Mouse (Mus musculus) bone marrow, adult 2 months (tissue): Measurements from ENCODE around the gene Fam229b. TPM values are rescaled to one million over a fixed set of nuclear protein-coding genes. Genes with fewer than 3 reads are reported as not detected.

ENCODE experiments used
- H3K27ac ChIP-seq: fragments of 200-500 bp; 2 replicates; pipeline ENCODE4 v1.5.1; 2012; ENCODE audit warnings: low read depth, mild to moderate bottlenecking, control low read depth, inconsistent platforms, low read length; ENCODE audit not compliant: control insufficient read depth, poor library complexity, insufficient read depth
- H3K4me1 ChIP-seq: fragments of 200-500 bp; 2 replicates; pipeline ENCODE4 v1.6.1; 2011; ENCODE audit warnings: low read length; ENCODE audit not compliant: control insufficient read depth, insufficient read depth
- H3K4me3 ChIP-seq: fragments of 200-500 bp; replicated peaks from 2 replicates; pipeline ENCODE3; 2011; ENCODE audit warnings: mild to moderate bottlenecking, low read depth, low read length, control low read depth; ENCODE audit not compliant: control insufficient read depth
- CTCF ChIP-seq: fragments of 200-500 bp; IDR thresholded peaks from 2 replicates; pipeline ENCODE4 v1.5.1; 2011; ENCODE audit warnings: low read length, control low read depth; ENCODE audit not compliant: control insufficient read depth, insufficient read depth
- POLR2A ChIP-seq: fragments of 200-500 bp; IDR thresholded peaks from 2 replicates; pipeline ENCODE4 v1.6.1; 2011; ENCODE audit warnings: low read depth, mild to moderate bottlenecking, control low read depth, low read length, borderline replicate concordance; ENCODE audit not compliant: control insufficient read depth
- WGBS: fragments of 180-500 bp; shearing (Covaris S2); methylation state at CpG from one replicate; pipeline ENCODE4 v1.1.7; 2018; 5-methylcytosine and 5-hydroxymethylcytosine counted together
- polyA plus RNA-seq: library from polyadenylated mRNA; stranded (reverse); fragments of >200 nt; gene quantifications from 2 replicates; pipeline ENCODE4 v1.2.4, GENCODE M21; 2011; ENCODE audit warnings: low replicate concordance; ENCODE audit not compliant: missing spikeins, insufficient read depth, insufficient read length

Fam229b gene
- polyA plus RNA-seq, 1 experiment, result not detected

DNA sequence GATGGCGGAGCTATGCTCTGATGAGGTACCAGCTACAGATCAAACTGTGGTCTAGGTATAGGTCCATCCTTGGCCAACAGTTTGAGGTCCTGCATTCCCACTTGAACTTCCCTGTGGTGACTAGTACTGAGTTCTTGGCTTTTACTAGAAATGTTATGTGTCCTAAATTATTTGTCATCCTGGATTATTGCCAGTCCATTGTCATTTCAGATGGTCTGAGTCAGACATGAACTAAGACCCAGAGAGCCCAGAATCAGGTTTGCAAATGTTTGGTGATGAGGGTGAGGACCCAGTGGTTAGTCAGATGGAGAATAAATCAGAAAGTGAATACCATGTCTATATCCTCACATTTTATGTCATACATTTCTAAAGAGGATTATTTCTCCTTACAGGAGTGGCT lies 23.6 kb upstream of the Fam229b start:
- 89% methylated on average over 1 of the region's 1 CpGs for WGBS
- H3K4me3 ChIP-seq, result no peak overlapping the region

DNA sequence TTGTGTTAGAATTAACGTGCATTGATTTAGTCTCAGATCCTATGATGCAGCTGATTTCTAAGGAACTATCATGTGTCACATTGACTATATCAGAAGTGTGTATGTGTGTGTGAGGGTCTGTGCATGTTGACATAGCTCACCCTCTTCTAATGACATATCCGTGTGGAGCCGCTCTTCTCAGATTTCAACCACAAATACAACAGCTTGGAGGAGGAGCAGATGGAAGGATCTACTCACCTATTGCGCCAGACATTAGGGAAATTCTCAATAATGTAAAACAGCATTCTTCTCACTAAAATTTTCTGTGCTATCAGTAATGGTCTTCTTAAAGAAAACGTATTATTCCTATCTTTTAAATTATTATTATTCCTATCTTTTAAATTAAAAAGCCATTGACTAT lies 23.0 kb upstream of the Fam229b start:
- no peak overlapping the region for H3K27ac ChIP-seq
- 83% methylated on average over 5 of the region's 5 CpGs for WGBS
- H3K4me3 ChIP-seq, result no peak overlapping the region
- TF ChIP-seq CTCF (no peak), POLR2A (no peak)
- peaks cover 9% of the 10 kb centered on the region; the same call in 1 of the 2 replicates for H3K4me1 ChIP-seq

More for the DNA sequence above, 23.6 kb upstream of the Fam229b start:
- H3K27ac ChIP-seq, result no peak overlapping the region
- H3K4me1 ChIP-seq, result peaks cover 9% of the 10 kb centered on the region; the same call in 1 of the 2 replicates
- TF ChIP-seq CTCF (no peak), POLR2A (no peak)

DNA sequence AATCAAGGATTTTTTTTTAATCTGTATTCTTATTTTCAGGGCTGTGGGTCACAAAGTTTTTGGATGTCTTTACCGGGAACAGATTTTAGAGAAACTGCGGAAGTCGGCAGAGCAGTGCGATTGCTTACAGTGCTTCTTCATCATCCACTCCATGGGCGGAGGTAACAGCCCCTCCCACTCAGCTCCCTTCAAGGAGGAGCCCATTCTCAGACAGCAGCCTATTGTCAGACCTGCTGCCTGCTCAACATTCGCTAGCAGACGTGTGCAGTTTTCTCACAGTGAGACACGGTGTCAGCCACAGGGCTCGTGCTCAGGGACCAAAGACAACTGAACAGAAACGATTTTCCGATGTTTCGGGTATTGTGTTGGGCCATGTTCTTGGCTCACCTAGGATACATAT lies 8.5 kb upstream of the Fam229b start:
- 92% methylated on average over 12 of the region's 12 CpGs for WGBS
- Histone ChIP-seq H3K4me1 (no peaks in the 10 kb centered on the region), H3K4me3 (no peak overlapping the region), H3K27ac (no peak overlapping the region)
- TF ChIP-seq CTCF (no peak), POLR2A (no peak)

DNA sequence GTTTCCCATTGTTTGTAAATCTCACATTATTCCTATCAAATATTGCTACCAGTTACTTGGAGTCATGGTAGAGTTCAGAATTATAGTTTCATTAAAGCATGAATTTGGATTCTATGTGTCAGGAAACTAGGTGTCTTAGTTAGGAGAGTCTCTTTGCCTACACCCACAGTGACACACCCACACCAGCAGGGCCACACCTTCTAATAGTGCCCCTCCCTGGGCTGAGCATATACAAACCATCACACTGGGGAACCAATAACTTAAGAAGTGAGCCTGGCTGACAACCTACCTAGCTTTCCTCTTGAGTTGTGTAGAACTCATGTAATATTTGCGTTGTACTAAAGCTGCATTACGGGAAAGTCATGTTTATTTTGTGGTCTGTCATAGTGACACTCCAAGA lies 7.7 kb upstream of the Fam229b start:
- Histone ChIP-seq H3K4me3 (no peak overlapping the region), H3K4me1 (no peaks in the 10 kb centered on the region), H3K27ac (no peak overlapping the region)
- WGBS, result 93% methylated on average over 2 of the region's 2 CpGs
- TF ChIP-seq CTCF (no peak), POLR2A (no peak)

DNA sequence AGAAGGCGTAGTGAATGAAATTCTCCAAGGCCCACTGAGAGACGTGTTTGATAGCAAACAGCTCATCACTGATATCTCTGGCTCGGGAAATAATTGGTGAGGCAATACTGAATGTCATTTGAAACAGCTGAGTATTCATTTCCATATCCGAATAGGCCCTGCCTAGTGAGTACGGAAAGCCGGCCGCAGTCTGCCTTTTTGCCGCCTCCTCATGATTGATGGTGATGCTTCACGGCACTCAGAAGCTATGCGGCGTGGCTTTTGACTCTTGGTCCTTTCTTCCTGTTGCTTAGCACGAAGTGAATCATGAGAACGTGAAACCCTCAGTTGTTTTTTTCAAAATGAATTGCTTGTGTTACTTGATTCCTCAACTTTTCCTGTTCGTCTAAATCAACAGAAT lies 7.1 kb upstream of the Fam229b start:
- TF ChIP-seq CTCF, result no peak
- no peak for TF ChIP-seq POLR2A
- Histone ChIP-seq H3K27ac (no peak overlapping the region), H3K4me3 (no peak overlapping the region), H3K4me1 (no peaks in the 10 kb centered on the region)
- 88% methylated on average over 14 of the region's 14 CpGs for WGBS

DNA sequence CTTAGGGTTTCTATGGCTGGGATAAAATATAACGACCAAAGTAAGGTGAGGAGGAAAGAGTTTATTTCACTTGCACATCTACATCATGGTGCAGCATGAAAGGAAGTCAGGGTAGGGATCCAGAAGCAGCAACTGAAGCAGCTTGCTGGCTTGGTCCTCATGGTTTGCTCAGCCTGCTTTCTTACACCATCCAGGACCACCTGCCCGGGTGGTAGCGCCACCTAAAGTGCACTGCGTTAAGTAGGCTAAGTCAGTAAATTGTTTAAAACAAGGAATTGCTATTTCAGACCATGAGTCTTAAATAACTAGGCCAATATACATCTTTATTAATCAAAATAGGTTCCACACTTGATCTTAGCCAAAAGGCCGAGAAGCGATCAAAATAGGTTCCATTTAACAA lies 5.0 kb upstream of the Fam229b start:
- H3K27ac ChIP-seq, result no peak overlapping the region
- H3K4me1 ChIP-seq, result no peaks in the 10 kb centered on the region
- TF ChIP-seq CTCF, result no peak
- no peak overlapping the region for H3K4me3 ChIP-seq
- WGBS, result 89% methylated on average over 6 of the region's 6 CpGs

DNA sequence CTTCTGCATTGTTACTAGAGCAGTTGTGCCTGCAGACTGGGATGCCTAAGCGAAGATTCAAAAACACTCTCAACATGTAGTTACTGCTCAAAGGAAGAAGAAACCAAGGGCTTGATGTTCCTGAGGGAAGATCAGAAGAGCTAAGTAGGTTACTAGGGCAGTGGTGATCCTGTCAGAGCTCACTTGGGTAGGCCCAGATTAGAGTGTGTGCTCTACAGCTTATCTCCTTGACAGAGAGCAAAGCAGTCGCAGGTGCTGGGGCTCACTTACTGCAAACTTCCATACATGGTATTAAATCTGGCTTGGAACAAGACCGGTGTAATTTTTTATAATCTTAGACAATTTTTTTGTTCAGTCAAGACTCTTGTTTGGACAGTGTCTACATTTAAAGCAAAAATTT lies 4.1 kb upstream of the Fam229b start:
- Histone ChIP-seq H3K4me3 (no peak overlapping the region), H3K4me1 (no peaks in the 10 kb centered on the region; the same call in 1 of the 2 replicates), H3K27ac (no peak overlapping the region)
- TF ChIP-seq CTCF, result no peak
- no peak for TF ChIP-seq POLR2A
- 80% methylated on average over 3 of the region's 3 CpGs for WGBS

DNA sequence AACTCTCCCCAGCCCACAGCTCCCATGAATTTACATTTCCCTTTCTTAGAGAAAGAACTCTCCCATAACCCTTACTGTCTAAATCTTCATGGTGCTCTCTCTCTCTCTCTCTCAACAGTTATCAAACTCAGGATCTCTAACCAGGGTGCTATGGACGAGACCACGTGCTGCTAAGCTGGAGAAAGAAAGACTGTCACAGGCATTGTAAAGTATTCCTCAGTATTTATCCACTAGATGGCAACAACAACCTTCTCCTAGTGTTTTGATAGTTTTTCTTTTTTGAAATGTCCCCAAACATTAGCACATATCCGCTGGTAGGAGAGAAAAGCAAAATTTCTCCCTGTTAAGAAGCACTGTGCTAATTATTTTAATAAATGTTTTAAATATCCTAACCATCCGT lies 12.3 kb downstream of the Fam229b start:
- Histone ChIP-seq H3K4me3 (no peak overlapping the region), H3K27ac (no peak overlapping the region), H3K4me1 (no peaks in the 10 kb centered on the region)
- TF ChIP-seq POLR2A (no peak), CTCF (no peak)
- WGBS, result 29% methylated on average over 4 of the region's 4 CpGs

DNA sequence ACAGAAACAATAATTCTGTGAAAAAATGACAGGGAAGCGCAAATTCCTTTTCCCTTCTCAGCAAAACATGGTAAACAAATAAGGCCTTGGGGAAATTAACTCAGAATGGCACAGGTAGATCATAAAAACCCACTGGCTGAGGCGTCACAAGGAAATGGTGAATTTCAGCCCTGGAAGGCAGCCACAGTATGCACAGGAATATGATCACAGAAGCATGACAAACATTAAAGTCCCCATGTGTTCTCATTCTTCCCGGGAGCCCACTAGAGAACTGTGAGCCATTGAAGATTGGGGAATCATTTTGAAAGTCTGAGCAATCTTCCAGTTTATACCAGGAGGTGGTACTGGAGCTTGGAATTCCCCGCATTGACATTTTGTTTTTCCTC lies 24.2 kb downstream of the Fam229b start:
- Histone ChIP-seq H3K4me3 (no peak overlapping the region), H3K4me1 (no peaks in the 10 kb centered on the region), H3K27ac (no peak overlapping the region)
- TF ChIP-seq POLR2A, result no peak
- no peak for TF ChIP-seq CTCF
- 75% methylated on average over 4 of the region's 4 CpGs for WGBS
